Mouse (Mus musculus): ENCODE results near the gene Gm17018. TPM values are rescaled to one million over a fixed set of nuclear protein-coding genes. Genes with fewer than 3 reads are reported as not detected.
A peak's percentile ranks its signal among the peaks of the same experiment; 100 is the strongest.

The Gm17018 gene
- polyA plus RNA-seq, 1 experiment from 2014 or later, result 85.7 TPM

DNA sequence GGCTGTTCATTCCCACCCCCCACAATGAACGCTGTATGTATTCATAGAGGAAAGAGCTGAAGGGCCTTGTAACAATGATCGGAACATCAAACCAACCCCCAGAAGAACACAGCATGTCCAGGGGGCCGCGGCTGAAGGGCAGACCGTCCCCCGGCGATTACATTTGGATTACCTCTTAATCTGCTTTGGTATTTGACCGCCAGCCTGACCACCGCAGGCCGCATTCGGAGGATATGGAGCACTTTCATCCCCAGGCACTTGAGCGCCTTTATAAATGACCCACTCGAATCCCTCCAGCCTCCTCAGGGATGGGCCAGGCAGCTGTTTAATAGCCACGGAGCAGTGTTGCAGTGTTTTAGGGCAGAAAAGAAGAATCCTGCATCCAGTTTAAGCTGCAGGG lies 7.0 kb downstream of the Gm17018 start:
- H3K9me3 ChIP-seq (ENCODE audit: control insufficient read depth, low read length), result no peaks in the 10 kb centered on the region
- H3K4me3 ChIP-seq (ENCODE audit: low read length), result no peak overlapping the region
- H3K27me3 ChIP-seq (replicated peaks; ENCODE audit: control insufficient read depth, insufficient read depth, low read length), result no peaks in the 10 kb centered on the region
- H3K4me2 ChIP-seq (ENCODE audit: low read length), result no peak overlapping the region
- no peak overlapping the region for H3K9ac ChIP-seq (ENCODE audit: low read depth, low read length)
- H3K27ac ChIP-seq (ENCODE audit: low read depth, low read length), result no peak overlapping the region
- no peak for ATAC-seq
- WGBS, result 38% methylated on average over 14 of the region's 14 CpGs
- H3K36me3 ChIP-seq (ENCODE audit: control insufficient read depth, insufficient read depth, low read length), result no peaks in the 10 kb centered on the region
- no peaks in the 10 kb centered on the region; the same call in none of the 2 replicates for H3K4me1 ChIP-seq (ENCODE audit: control insufficient read depth, insufficient read depth, low read depth, low read length)

DNA sequence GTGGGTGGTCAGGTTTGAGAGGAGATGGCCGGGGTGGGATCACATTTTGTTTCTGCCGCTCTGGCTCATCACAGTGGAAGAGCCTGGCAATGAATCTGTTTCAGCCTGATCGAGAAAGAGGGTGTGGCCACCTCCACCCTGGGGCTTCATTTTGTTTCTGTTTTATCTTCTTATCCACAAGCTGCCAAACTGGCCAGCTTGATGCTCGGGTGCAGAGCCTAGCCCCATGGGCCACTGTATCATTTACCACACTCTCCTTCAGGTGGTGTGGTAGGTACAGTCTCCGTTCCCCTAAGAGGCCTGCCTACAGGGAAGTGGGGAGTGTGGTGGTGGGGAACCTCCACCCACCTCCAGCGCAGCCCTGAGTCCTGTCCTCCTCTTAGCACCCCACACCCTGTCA lies 12.6 kb downstream of the Gm17018 start:
- Histone ChIP-seq H3K27me3 (replicated peaks; ENCODE audit: control insufficient read depth, insufficient read depth, low read length) (no peaks in the 10 kb centered on the region; the same call in 1 of the 2 replicates), H3K27ac (ENCODE audit: low read depth, low read length) (no peak overlapping the region), H3K9ac (ENCODE audit: low read depth, low read length) (no peak overlapping the region), H3K36me3 (ENCODE audit: control insufficient read depth, insufficient read depth, low read length) (peaks cover 10% of the 10 kb centered on the region), H3K4me3 (ENCODE audit: low read length) (no peak overlapping the region), H3K4me2 (ENCODE audit: low read length) (no peak overlapping the region), H3K4me1 (ENCODE audit: control insufficient read depth, insufficient read depth, low read depth, low read length) (peaks cover 8% of the 10 kb centered on the region), H3K9me3 (ENCODE audit: control insufficient read depth, low read length) (no peaks in the 10 kb centered on the region)
- WGBS, result 74% methylated on average over 6 of the region's 6 CpGs
- ATAC-seq, result no peak

DNA sequence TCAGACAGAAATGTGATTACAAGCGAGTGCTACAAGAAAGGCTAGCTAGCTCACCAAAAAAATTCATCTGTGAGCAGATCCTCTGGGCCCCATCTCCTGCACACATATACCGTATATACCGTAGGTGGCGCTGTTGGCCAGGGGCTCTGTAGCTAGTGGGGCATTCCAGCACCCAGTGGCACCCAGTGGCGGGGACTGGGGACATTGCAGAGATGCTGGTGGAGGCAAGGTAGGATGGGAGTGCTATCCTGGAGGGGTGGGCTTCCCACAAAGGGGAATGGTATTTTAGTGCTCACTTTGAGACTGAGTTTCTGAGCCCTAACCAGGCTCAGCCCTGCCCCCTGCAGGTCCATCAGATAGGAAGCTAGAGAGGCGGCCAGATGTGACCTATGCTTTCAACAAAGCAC lies 13.4 kb downstream of the Gm17018 start:
- Histone ChIP-seq H3K9me3 (ENCODE audit: control insufficient read depth, low read length) (no peaks in the 10 kb centered on the region), H3K4me2 (ENCODE audit: low read length) (no peak overlapping the region), H3K36me3 (ENCODE audit: control insufficient read depth, insufficient read depth, low read length) (peaks cover 16% of the 10 kb centered on the region), H3K9ac (ENCODE audit: low read depth, low read length) (no peak overlapping the region), H3K4me1 (ENCODE audit: control insufficient read depth, insufficient read depth, low read depth, low read length) (peaks cover 8% of the 10 kb centered on the region), H3K27ac (ENCODE audit: low read depth, low read length) (no peak overlapping the region), H3K27me3 (replicated peaks; ENCODE audit: control insufficient read depth, insufficient read depth, low read length) (no peaks in the 10 kb centered on the region; the same call in 1 of the 2 replicates), H3K4me3 (ENCODE audit: low read length) (no peak overlapping the region)
- peak; percentile 72 for ATAC-seq
- 22% methylated on average over 6 of the region's 6 CpGs for WGBS

DNA sequence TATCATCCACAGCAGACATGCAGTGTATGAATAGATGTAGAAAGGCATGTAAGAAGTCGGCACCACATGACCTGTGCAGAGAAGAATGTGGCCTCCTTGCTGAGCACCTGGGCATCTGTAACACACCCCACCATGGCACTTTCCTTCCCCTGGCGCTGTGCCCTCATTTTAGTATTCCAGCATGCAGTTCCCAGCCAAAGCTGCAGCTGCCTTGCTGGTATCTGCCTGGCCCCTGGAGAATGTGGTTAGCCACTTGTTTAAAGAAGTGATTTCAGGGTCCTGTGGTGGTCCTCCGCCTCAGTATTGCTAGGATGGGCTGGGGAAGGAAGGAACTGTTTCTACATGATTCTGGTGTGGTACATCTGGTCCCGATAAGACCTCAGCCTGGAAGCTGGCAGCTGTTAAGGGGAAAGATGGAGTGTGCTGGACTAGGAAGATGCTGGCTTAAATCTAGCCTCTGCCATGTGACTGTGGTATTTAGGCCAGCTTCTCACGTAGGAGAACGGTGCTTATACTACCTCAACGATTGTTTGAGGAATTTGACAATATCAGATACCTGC lies 14.0 kb downstream of the Gm17018 start:
- Histone ChIP-seq H3K4me3 (ENCODE audit: low read length) (no peak overlapping the region), H3K4me1 (ENCODE audit: control insufficient read depth, insufficient read depth, low read depth, low read length) (peaks cover 8% of the 10 kb centered on the region), H3K9ac (ENCODE audit: low read depth, low read length) (no peak overlapping the region), H3K9me3 (ENCODE audit: control insufficient read depth, low read length) (no peaks in the 10 kb centered on the region), H3K27ac (ENCODE audit: low read depth, low read length) (peak overlapping the region; percentile 29; the same call in 1 of the 2 replicates), H3K36me3 (ENCODE audit: control insufficient read depth, insufficient read depth, low read length) (peaks cover 17% of the 10 kb centered on the region), H3K4me2 (ENCODE audit: low read length) (no peak overlapping the region), H3K27me3 (replicated peaks; ENCODE audit: control insufficient read depth, insufficient read depth, low read length) (no peaks in the 10 kb centered on the region; the same call in 1 of the 2 replicates)
- ATAC-seq, result no peak
- 79% methylated on average over 7 of the region's 7 CpGs for WGBS

GRCm38 (mm10) chr19:45574941-45575631 lies 14.7 kb downstream of the Gm17018 start:
- no peaks in the 10 kb centered on the region for H3K9me3 ChIP-seq (ENCODE audit: control insufficient read depth, low read length)
- H3K9ac ChIP-seq (ENCODE audit: low read depth, low read length), result no peak overlapping the region
- peaks cover 11% of the 10 kb centered on the region for H3K4me1 ChIP-seq (ENCODE audit: control insufficient read depth, insufficient read depth, low read depth, low read length)
- H3K4me2 ChIP-seq (ENCODE audit: low read length), result no peak overlapping the region
- no peak for ATAC-seq
- peaks cover 17% of the 10 kb centered on the region for H3K36me3 ChIP-seq (ENCODE audit: control insufficient read depth, insufficient read depth, low read length)
- 58% methylated on average over 19 of the region's 19 CpGs for WGBS
- no peak overlapping the region for H3K4me3 ChIP-seq (ENCODE audit: low read length)
- H3K27ac ChIP-seq (ENCODE audit: low read depth, low read length), result no peak overlapping the region
- no peaks in the 10 kb centered on the region; the same call in 1 of the 2 replicates for H3K27me3 ChIP-seq (replicated peaks; ENCODE audit: control insufficient read depth, insufficient read depth, low read length)

DNA sequence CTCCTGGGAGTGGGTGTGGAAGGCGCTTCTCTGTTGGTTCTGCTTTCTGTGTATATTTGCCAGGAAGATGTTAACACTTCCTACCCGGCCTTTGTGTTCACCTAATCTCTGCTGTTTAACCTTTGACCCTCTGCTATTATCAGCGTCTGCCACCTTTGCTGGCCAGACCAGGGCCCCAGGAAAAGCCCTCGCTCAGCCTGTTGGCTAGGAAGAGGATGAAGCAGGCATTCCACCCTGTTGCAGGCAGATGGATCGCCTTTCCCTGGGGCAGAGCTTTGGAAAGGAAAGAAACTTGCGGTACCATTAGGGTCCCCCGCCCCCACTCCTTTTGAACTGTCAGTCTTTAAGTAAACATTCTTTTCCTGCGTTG lies 15.2 kb downstream of the Gm17018 start:
- Histone ChIP-seq H3K9ac (ENCODE audit: low read depth, low read length) (no peak overlapping the region), H3K27ac (ENCODE audit: low read depth, low read length) (no peak overlapping the region), H3K4me2 (ENCODE audit: low read length) (no peak overlapping the region), H3K4me3 (ENCODE audit: low read length) (no peak overlapping the region), H3K4me1 (ENCODE audit: control insufficient read depth, insufficient read depth, low read depth, low read length) (peaks cover 11% of the 10 kb centered on the region), H3K27me3 (replicated peaks; ENCODE audit: control insufficient read depth, insufficient read depth, low read length) (no peaks in the 10 kb centered on the region; the same call in 1 of the 2 replicates), H3K36me3 (ENCODE audit: control insufficient read depth, insufficient read depth, low read length) (peaks cover 17% of the 10 kb centered on the region), H3K9me3 (ENCODE audit: control insufficient read depth, low read length) (no peaks in the 10 kb centered on the region)
- WGBS, result 19% methylated on average over 8 of the region's 8 CpGs
- no peak for ATAC-seq

DNA sequence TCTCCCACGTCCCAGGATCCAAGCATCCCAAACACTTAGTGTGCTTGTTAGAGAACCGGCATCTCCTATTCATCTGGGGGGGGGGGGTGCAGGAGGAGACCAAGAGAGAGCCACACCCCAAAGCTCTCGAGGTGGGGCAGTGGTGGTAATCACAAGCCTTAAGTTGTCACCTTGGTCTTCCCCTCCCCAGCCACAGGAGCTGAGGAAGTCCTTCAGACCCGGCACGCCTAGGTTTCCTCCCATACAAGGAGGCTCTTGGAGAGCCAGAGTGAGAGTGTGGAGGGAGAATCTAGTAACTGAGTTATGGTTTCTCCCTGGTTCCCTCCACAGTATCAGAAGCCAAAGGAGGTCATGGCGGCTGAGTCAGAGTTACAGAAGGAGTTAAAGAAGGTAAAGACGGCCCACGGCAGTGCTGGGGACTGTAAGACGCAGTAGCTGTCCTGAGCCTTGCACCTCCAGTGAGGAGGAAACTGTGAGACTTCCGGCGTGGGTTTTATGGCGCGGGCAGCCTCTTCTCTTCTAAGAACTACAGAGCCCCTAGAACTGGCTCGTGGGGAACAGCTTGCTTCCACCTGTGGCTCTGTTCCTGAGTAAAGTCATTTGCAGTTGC lies 16.8 kb downstream of the Gm17018 start:
- Histone ChIP-seq H3K36me3 (ENCODE audit: control insufficient read depth, insufficient read depth, low read length) (peaks cover 17% of the 10 kb centered on the region), H3K4me3 (ENCODE audit: low read length) (no peak overlapping the region), H3K27me3 (replicated peaks; ENCODE audit: control insufficient read depth, insufficient read depth, low read length) (no peaks in the 10 kb centered on the region; the same call in 1 of the 2 replicates), H3K9ac (ENCODE audit: low read depth, low read length) (no peak overlapping the region), H3K27ac (ENCODE audit: low read depth, low read length) (no peak overlapping the region), H3K9me3 (ENCODE audit: control insufficient read depth, low read length) (no peaks in the 10 kb centered on the region), H3K4me1 (ENCODE audit: control insufficient read depth, insufficient read depth, low read depth, low read length) (peaks cover 15% of the 10 kb centered on the region), H3K4me2 (ENCODE audit: low read length) (no peak overlapping the region)
- no peak for ATAC-seq
- WGBS, result 89% methylated on average over 14 of the region's 14 CpGs

- Histone ChIP-seq H3K4me2 (ENCODE audit: low read length) (no peak overlapping the region), H3K9ac (ENCODE audit: low read depth, low read length) (no peak overlapping the region), H3K9me3 (ENCODE audit: control insufficient read depth, low read length) (no peaks in the 10 kb centered on the region), H3K36me3 (ENCODE audit: control insufficient read depth, insufficient read depth, low read length) (peaks cover 16% of the 10 kb centered on the region), H3K27me3 (replicated peaks; ENCODE audit: control insufficient read depth, insufficient read depth, low read length) (no peaks in the 10 kb centered on the region; the same call in 1 of the 2 replicates), H3K4me3 (ENCODE audit: low read length) (no peak overlapping the region), H3K27ac (ENCODE audit: low read depth, low read length) (no peak overlapping the region), H3K4me1 (ENCODE audit: control insufficient read depth, insufficient read depth, low read depth, low read length) (peaks cover 14% of the 10 kb centered on the region)
- 89% methylated on average over 12 of the region's 12 CpGs for WGBS
- no peak for ATAC-seq
Measured at GRCm38 (mm10) chr19:45578976-45579375, 18.6 kb downstream of the Gm17018 start.

- peaks cover 10% of the 10 kb centered on the region; the same call in 1 of the 2 replicates for H3K4me1 ChIP-seq (ENCODE audit: control insufficient read depth, insufficient read depth, low read depth, low read length)
- H3K36me3 ChIP-seq (ENCODE audit: control insufficient read depth, insufficient read depth, low read length), result peaks cover 16% of the 10 kb centered on the region
- no peaks in the 10 kb centered on the region; the same call in 1 of the 2 replicates for H3K27me3 ChIP-seq (replicated peaks; ENCODE audit: control insufficient read depth, insufficient read depth, low read length)
- H3K4me3 ChIP-seq (ENCODE audit: low read length), result no peak overlapping the region
- H3K27ac ChIP-seq (ENCODE audit: low read depth, low read length), result no peak overlapping the region
- 86% methylated on average over 7 of the region's 7 CpGs for WGBS
- no peak for ATAC-seq
- H3K9ac ChIP-seq (ENCODE audit: low read depth, low read length), result no peak overlapping the region
- no peaks in the 10 kb centered on the region for H3K9me3 ChIP-seq (ENCODE audit: control insufficient read depth, low read length)
- H3K4me2 ChIP-seq (ENCODE audit: low read length), result no peak overlapping the region
Measured at GRCm38 (mm10) chr19:45579416-45579815, 19.0 kb downstream of the Gm17018 start.

All from hindbrain, embryonic 16.5 days (tissue).